Mouse (Mus musculus) midbrain, embryonic 10.5 days (tissue): Measurements from ENCODE around the gene Vim. TPM values are rescaled to one million over a fixed set of nuclear protein-coding genes. Genes with fewer than 3 reads are reported as not detected.
"Not testable (repeated sequence)": the region's sequence is repeated elsewhere in the genome, so short reads cannot be mapped to it uniquely, and the experiment has no call there.

Source experiments
- DNase-seq: peaks from one replicate; pipeline ENCODE4 v3.0.0-alpha.2; 2017; ENCODE audit warnings: low spot score
- H3K27ac ChIP-seq: fragments of 300-500 bp; sonication (generic); replicated peaks from 2 replicates; pipeline ENCODE4 v1.5.1; 2016; ENCODE audit warnings: mild to moderate bottlenecking
- H3K27me3 ChIP-seq: fragments of 300-500 bp; sonication (generic); 2 replicates; pipeline ENCODE4 v1.6.1; 2016; ENCODE audit warnings: low read depth, mild to moderate bottlenecking; ENCODE audit not compliant: poor library complexity, severe bottlenecking
- H3K36me3 ChIP-seq: fragments of 300-500 bp; sonication (generic); 2 replicates; pipeline ENCODE4 v1.6.1; 2016; ENCODE audit warnings: mild to moderate bottlenecking, moderate library complexity
- H3K4me1 ChIP-seq: fragments of 300-500 bp; sonication (generic); 2 replicates; pipeline ENCODE4 v1.6.1; 2016
- H3K4me3 ChIP-seq: fragments of 300-500 bp; sonication (generic); 2 replicates; pipeline ENCODE4 v1.5.1; 2016; ENCODE audit warnings: mild to moderate bottlenecking, moderate library complexity
- H3K9me3 ChIP-seq: fragments of 300-500 bp; sonication (generic); replicated peaks from 2 replicates; pipeline ENCODE4 v1.6.1; 2016; ENCODE audit warnings: mild to moderate bottlenecking
- WGBS: fragments of 180-500 bp; shearing (Covaris S2); methylation state at CpG from one replicate; pipeline ENCODE4 v1.1.7; 2016; 5-methylcytosine and 5-hydroxymethylcytosine counted together
- polyA plus RNA-seq: library from polyadenylated mRNA; unstranded; fragments of >200 nt; fragmentation: Nextera tagmentation; extraction: Ambion mirVana; gene quantifications from 2 replicates; pipeline ENCODE4 v1.2.1, GENCODE M21; 2016

Gene Vim
- polyA plus RNA-seq, 1 experiment from 2014 or later, result 1,116 TPM

- DNase-seq, result no peak
- WGBS, result 81% methylated on average over 5 of the region's 5 CpGs
- Histone ChIP-seq H3K9me3 (no peaks in the 10 kb centered on the region), H3K4me3 (no peak overlapping the region), H3K36me3 (no peaks in the 10 kb centered on the region), H3K27ac (no peak overlapping the region), H3K27me3 (no peaks in the 10 kb centered on the region), H3K4me1 (peaks cover 3% of the 10 kb centered on the region; the same call in 1 of the 2 replicates)
Measured at GRCm38 (mm10) chr2:13598166-13598565, 24.4 kb downstream of the Vim start.

- Histone ChIP-seq H3K4me3 (no peak overlapping the region), H3K4me1 (no peaks in the 10 kb centered on the region), H3K27ac (no peak overlapping the region)
Measured at GRCm38 (mm10) chr2:13603093-13603492, 29.4 kb downstream of the Vim start.

GRCm38 (mm10) chr2:13603636-13604035 is 29.9 kb downstream of the Vim start:
- not testable (repeated sequence) for H3K36me3 ChIP-seq, H3K27ac ChIP-seq, H3K9me3 ChIP-seq, H3K4me1 ChIP-seq, DNase-seq, H3K4me3 ChIP-seq, H3K27me3 ChIP-seq
- WGBS, result 89% methylated on average over 5 of the region's 5 CpGs

More at GRCm38 (mm10) chr2:13603093-13603492, 29.4 kb downstream of the Vim start:
- Histone ChIP-seq H3K9me3 (no peaks in the 10 kb centered on the region), H3K36me3 (no peaks in the 10 kb centered on the region), H3K27me3 (no peaks in the 10 kb centered on the region)
- no peak for DNase-seq

DNA sequence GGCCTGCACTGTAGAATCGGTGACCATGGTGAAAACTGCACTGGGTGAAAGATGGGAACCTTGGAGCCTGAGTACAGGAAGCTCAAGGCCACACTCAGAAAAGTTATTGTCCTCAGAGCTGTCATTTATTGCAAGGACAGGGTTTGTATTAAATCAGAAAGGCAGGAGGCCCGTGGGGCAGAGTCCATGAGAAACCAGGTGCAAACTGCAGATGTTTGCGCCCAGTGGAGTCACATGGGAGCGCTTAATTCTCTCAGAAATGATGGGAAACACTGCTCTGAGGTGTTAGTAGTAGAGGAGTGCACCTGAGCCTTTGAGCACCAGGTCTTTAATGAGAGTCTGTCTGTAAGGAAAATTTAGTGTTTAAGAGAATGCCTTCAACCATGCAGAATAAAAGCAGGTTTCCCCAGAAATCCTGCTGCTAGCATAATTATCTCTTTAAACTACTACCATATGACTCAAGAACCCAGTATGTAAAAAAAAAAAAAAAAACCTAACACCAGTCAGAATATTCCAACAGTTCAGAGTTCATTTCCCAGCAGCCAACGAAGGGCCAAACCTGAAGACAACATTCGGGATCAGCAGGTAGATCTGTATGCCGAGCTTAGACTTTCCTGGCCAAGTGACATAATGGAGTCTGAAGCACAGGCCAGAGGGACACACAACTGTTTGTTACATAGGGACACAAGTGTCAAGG is 56.6 kb downstream of the Vim start:
- no peaks in the 10 kb centered on the region for H3K27me3 ChIP-seq
- no peak overlapping the region for H3K4me3 ChIP-seq
- no peak overlapping the region for H3K27ac ChIP-seq
- H3K36me3 ChIP-seq, result no peaks in the 10 kb centered on the region
- H3K9me3 ChIP-seq, result no peaks in the 10 kb centered on the region
- DNase-seq, result no peak
- no peaks in the 10 kb centered on the region for H3K4me1 ChIP-seq
- 86% methylated on average over 7 of the region's 7 CpGs for WGBS

Other genes with a start within 250 kb of the Vim start
- gene Cubn, start 82.1 kb upstream of the Vim start, polyA plus RNA-seq, result 0.48 and 0.50 TPM in 2 replicates
- gene Trdmt1, start 29.3 kb upstream of the Vim start, polyA plus RNA-seq, result 9.3 and 9.5 TPM in 2 replicates
- 0.27 and 0.38 TPM in 2 replicates for gene St8sia6, start 220.1 kb downstream of the Vim start, polyA plus RNA-seq